Mouse (Mus musculus) C2C12 (cell line): ENCODE data around the gene Zbtb8os.

Source experiments
- CEBPB ChIP-seq: IDR thresholded peaks from one replicate; pipeline ENCODE4 v1.6.1; 2011; ENCODE audit warnings: low read depth, mild to moderate bottlenecking, control low read depth, moderate library complexity
- CTCF ChIP-seq: IDR thresholded peaks from one replicate; pipeline ENCODE4 v1.5.1; 2011; ENCODE audit not compliant: control insufficient read depth, insufficient read depth, insufficient read length
- MAX ChIP-seq: IDR thresholded peaks from one replicate; pipeline ENCODE4 v1.6.1; 2011; ENCODE audit warnings: mild to moderate bottlenecking, control low read depth
- MYOD1 ChIP-seq: IDR thresholded peaks from one replicate; pipeline ENCODE4 v1.6.1; 2011; ENCODE audit warnings: low read depth; ENCODE audit not compliant: control insufficient read depth, insufficient read length
- MYOG ChIP-seq: IDR thresholded peaks from one replicate; pipeline ENCODE4 v1.6.1; 2011; ENCODE audit not compliant: control insufficient read depth, insufficient read length; ENCODE audit errors: extremely low read depth
- USF1 ChIP-seq: IDR thresholded peaks from one replicate; pipeline ENCODE4 v1.6.1; 2011; ENCODE audit warnings: low read depth, mild to moderate bottlenecking, control low read depth, moderate library complexity

DNA sequence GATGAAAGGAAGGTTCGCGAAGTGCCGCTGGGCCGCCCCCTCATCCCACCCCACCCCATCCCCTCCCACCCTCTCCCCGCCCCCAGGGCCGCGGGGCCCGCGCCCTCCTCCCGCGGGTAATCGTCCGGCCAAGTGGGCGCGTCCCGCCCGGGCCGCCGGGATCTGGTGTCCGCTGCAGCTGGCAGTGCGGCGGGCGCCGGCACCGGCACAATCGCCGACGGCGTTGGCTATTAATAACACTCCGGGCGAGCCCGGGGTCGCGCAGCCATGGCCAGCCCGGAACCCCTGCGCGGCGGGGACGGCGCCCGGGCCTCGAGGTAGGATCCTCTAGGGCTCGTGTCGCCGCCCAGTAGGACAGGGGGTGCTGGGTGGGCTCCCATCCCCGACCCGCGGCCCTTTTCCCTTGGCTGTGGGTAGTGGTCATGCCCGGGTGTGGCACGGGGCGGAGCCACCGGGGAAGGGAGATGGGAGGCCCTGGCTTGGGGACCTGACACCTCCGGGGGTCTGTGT is 48.0 kb upstream of the Zbtb8os start, which contains the start of gene Sync:
- TF ChIP-seq MYOG (no peak), CTCF (no peak), MYOD1 (no peak), MAX (no peak), CEBPB (no peak), USF1 (no peak)
